Mouse (Mus musculus): ENCODE results near the gene Tmem274.

The Tmem274 gene

DNA sequence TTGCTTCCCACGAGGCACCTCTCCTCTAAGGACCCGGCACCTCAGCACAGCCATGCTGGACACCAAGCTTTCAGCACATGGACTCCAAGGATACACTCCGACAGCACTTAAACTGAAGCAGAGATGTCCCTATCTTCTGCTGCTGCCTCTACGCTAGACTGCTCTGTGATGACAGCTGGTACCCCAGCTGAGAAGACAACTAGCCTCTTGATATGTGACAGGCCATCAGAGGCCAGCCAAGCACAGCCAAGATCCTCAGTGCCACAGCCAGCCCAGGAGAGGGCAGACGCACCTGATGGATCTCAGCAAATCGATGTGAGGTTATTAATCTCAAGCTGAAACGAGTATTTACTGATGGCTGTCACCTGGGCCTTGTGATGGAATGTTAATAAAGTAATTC lies 2.1 kb upstream of the Tmem274 start:
- no peak for DNase-seq (ENCODE audit: low spot score in 2 of 2)

DNA sequence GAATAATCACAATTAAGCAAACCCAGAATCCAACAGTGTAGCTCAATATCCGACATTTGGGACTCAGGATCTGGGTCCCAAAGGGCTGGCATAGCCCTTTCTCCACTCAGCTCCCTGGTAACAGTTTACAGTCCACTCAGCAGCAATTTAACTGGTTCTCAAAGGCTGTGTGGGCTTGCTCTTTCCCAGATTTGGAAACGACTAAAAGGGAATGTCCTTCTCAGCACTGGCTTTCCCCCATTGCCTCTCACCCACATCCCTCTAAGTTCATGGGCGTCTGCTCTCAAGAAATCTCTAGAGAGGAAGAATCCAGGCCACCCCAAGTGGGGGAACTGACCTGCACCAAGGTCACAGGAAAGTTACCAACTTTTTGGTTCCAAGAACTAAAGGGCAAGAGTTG lies 7.4 kb downstream of the Tmem274 start:
- no peak for DNase-seq (ENCODE audit: low spot score in 2 of 2)

DNA sequence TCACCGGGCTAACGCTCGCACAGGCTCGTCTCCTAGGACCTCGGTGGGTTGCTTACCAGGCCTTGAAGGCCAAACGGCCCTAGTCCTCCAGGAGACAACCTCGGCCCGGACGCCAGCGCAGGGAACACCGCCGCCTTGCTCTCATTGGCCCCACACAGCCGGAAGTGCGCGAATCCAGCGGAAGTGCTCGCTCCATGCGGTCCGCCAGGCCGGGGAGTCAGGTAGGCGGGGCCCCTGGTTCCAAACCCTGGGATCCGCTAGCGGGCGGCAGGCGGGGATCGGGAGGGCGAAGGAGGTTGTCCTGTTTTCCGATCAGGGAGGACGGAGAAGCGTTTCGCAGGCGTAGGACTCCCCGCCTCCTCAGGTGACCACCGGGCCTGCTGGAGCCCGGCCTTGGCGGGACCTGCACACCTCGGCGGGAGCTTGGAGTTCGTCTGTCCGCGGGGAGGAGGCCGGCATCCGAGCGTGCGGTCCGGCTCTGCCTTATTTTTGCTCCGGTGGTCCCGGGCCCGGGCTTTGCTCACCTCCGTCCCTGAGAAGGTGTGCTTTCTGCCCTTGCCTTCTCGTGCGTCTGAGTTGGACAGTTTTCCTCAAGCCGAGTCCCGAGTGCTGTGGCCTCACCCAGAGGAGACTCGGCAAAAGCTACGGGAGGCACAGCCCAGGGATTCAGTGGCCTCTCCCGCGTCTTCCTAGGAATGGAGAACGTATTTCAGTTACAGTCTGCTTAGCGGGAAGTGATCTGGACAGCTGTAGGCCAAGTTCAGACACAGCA lies 8.1 kb downstream of the Tmem274 start, which contains the start of the genes Nmnat1 and Lzic:
TSS of gene Nmnat1 (minus strand) at position 150 of the 772 bp plus-strand sequence.
TSS of gene Lzic (plus strand) at position 177 of the 772 bp plus-strand sequence.
- peak; percentile 85 to 93 for DNase-seq (ENCODE audit: low spot score in 2 of 2)

DNA sequence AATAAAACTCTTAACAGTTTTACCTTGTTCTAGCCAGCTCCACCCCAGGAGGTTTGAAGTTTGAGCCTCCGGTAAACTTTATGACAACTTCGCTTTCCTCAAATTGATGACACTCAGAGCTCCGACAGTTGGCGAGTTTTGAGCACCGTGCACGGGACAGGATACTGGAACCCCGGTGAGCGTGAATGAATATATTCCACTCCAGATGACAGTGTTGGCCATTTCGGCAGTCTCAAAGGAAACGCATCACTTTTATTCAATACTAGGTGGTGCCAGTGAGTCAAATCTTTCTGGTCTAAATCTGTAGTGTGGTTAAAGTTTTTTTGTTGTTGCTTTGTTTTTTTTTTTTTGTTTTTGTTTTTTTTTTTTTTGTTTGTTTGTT lies 8.6 kb downstream of the Tmem274 start:
- DNase-seq (ENCODE audit: low spot score in 2 of 2) = no peak

DNA sequence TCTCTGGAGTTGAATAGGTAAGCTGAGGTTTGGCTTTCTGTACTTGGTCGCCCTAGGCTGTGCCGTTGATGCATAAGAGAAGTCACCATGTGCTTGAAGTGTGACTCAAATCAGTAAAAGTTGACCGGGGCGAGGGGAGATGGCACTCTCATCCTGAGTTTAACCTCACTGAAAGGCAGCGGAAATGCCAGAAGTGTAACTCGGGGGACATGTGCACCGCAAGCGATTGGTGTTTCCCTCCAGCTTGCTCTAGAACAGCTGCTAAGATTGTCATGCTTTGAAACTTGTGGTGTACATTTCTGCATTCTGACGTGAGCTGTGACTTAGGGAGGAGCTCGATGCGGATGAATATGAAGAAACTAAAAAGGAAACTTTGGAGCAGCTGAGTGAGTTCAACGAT lies 10.6 kb downstream of the Tmem274 start:
- no peak for DNase-seq (ENCODE audit: low spot score in 2 of 2)

DNA sequence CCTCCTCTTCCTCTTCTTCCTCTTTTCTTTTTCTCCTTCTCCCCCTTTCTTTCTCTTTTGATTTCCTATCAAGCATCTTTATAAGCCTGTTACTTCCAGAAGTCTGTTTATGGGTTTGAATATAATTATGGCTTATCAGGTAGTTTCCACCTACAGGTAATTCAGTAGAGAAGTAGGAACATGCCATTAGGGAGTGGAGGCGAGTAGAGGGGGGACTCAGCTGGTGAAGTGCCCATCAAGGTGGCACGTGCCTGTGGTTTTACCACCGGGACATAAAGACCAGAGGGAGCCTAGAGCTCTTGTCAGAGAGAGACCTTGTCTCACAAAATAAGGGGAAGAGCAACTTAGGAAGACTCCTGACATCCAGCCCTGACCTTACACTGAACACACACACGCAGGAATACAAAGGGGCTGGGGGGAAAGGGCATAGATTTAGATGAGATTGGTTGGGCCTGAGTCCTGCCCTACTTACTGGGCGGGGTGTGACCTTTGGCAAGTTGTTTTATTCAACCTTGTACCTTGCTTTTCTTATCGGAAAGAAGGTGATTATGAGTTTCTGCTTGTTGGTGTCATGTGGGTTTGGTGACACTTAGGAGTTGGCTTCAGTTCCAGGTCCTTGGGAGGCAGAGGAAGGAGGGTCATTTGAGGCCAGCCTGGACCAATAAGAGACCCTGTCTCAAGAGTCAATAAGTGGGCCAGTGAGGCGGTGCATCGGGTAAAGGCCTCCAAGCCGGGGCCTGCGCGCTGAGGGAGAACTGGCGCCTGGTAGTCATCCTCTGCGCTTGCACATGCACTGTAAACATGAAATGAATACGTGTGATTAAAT lies 12.4 kb downstream of the Tmem274 start:
- no peak for DNase-seq (ENCODE audit: low spot score in 2 of 2)

DNA sequence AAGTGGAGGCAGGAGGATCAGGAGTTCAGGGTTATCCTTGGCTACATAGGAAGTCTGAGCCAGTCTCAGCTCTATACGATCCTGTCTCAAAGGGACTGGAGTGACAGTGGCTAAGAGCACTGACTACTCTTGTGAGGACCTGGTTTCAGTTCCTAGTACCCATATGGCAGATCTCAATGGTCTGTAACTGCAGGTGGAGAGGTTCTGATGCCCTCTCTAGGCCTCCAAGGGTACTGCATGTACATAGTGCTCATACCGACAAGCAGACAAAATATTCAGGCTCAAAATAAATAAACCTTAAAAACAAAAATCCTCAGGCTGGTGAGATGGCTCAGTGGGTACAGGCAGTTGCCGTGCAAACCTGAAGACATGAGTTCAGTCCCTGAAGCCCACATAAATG lies 14.0 kb downstream of the Tmem274 start:
- DNase-seq (ENCODE audit: low spot score in 2 of 2) = no peak

DNA sequence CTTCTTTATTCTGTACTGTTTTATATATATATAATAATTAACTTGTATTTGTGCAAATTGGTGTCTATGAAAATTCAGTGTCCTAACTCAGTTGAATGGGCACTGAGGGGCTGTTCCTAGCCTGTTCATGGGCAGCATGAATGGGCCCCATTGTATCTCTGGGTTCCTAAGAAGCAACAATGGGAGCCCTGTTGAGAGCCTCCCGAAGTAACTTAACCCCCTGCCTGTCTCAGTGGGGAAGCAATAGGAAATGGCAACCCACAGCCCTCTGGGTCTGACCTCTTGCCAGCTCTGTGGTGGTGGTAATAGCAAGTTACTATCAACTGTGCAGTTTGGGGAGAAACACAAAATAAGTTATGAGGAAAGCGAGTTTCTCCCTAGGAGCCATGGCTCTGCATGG lies 19.4 kb downstream of the Tmem274 start:
- no peak for DNase-seq (ENCODE audit: low spot score in 2 of 2)

DNA sequence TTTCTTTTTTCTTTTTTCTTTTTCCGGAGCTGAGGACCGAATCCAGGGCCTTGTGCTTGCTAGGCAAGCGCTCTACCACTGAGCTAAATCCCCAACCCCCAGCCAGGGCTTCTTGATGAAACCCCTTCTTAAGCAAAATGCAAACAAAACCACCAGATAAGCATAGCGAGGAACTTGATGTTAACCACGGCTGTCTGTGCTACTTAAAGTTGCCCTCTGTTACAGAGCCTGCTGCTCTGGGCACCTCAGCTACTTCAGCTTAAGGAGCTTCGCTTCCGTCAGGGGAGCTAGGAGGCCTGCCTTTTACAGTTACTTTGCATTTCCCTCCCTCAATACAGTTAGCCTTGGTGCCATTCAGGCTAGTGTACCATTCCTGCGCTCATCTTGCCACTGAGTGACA lies 21.7 kb downstream of the Tmem274 start:
- no peak for DNase-seq (ENCODE audit: low spot score in 2 of 2)

DNA sequence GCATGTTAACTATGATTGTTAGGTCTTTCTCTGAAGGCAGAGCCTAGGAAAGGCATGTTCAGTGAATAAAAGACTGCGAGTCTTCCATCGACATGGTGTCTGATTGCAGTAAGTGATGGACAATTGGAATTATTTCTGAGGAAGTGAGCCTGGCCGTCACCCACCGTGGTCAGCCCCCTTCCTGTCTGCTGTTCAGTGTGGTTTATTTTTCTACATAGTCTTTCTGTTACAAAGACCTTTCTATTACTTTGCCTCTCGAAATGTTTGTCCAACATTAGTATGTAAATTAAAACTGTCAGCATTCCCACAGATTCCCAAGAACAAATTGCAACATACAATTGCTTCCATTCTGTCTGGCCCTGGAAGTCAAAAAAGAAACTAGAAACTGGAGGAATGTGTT lies 22.6 kb downstream of the Tmem274 start:
- no peak for DNase-seq (ENCODE audit: low spot score in 2 of 2)

DNA sequence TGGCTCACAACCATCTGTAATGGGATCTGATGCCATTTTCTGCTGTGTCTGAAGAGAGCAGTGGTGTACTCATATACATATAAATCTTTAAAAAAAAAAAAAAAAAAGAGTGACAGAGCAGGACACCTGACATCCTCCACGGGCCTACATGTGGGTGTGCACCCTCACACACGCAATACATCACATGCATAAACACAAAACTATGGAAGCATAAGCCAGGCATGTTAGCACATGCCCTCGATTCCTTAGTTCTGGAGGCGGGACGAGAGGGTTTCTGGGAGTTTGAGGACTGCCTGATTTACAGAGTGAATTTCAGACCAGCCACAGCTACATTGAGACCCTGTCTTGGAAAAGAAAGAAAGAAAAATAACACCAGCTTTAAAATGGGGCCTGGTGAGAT lies 27.2 kb downstream of the Tmem274 start:
- no peak for DNase-seq (ENCODE audit: low spot score in 2 of 2)

DNA sequence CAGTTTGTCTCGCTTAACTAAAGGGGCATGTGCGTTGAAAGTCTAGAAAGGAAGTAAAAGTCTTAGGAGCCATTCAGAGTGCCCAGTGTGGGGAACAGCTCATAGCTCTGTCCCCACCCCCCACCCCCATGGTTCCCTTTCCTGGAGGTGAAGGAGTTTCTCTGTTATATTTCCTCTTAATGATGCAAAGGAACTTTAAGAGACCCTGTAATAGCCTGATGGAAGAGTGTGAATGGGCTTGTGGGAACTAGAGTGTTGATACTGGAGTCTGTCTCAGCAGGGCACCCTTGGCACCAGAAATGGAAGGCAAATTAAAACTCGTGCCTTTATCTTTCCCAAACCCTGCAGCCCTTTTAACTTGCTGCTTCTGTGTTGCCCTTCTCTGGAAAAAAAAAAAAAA lies 27.7 kb downstream of the Tmem274 start:
- no peak for DNase-seq (ENCODE audit: low spot score in 2 of 2)

DNA sequence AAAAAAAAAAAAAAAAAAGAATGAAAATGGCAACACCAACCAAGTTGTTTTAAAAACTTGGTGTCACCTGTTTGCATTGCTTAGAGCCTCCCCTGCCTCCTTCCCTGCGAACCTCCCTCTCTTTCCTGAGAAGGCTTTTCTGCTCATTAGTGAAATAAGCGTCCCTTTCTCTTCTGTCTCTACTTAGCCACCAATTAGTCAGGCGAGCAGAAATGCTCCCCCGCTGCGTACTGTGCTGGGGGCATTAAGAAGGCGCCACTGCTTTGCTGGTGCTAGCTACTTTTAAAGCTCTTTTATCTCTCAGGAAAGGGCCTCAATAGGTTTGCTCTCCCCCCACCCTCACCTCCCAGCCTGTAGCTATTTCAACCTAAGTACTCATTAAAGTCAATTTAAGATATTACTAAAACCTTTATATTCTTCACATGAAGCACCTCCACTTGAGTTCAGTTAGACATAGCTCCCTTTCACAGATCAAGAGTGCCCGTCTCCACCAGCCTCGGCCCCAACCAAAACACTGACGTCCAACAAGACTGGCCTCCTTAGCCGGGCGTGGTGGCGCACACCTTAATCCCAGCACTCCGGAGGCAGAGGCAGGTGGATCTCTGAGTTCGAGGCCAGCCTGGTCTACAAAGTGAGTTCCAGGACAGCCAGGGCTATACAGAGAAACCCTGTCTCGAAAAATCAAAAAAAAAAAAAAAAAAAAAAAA lies 28.2 kb downstream of the Tmem274 start:
- DNase-seq (ENCODE audit: low spot score in 2 of 2) = no peak

DNA sequence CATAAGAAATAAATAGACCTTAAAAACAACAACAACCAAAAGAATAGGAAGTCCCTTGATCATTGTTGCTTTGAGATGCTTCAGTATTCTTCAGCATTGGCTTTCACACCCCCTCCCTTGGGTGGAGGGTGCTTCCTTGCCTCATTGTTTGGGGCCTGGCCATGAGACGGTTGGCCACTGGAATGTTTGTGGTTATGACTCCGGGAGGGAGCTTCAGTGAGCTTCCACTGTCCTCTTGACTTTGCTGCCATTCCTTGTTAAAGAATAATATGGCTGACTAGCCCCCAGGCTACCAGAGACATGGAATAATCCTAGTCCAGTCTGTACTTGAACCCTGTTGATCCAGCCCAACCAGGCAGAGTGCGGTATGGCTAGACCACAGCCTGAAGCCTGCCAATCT lies 29.7 kb downstream of the Tmem274 start:
- no peak for DNase-seq (ENCODE audit: low spot score in 2 of 2)

DNA sequence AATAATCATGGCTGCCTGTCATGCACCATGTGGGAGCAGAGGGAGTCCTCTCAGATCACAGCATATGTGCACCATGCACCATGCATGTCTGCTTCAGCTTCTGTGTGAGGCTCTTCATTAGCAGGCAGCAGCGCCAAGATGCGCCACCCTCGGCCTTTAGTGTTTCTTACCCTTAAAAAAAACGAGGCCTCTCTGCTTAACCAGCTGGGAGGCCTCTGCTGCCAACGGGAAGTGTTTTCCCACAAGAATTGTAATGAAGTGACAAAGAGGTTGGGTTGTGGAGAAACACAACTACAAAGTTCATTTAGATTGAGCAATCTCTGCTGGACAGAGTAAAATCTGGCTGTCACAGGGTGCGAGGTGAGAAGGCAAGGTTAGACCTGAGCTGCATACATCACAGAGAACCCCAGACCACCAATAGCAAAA lies 34.1 kb downstream of the Tmem274 start:
- DNase-seq (ENCODE audit: low spot score in 2 of 2) = no peak

DNA sequence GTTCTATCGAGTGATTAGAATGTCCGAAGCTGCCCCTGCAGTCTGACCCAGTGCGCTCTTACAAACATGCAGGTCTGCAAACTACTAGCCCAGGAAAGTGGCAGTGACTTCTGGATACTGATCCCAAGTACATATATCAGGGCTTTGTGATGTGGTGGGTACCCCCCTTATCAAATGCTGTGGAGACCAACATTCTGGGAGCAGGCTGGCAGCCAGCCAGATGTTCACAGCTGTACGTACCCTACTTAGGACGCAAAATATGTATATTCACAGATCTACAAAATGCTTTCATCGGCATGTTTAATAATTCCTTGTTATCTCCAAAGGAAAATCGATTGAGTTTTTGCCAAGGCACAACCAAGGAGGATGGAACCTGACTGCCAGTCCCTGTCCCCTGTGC lies 34.9 kb downstream of the Tmem274 start:
- DNase-seq (ENCODE audit: low spot score in 2 of 2) = no peak

DNA sequence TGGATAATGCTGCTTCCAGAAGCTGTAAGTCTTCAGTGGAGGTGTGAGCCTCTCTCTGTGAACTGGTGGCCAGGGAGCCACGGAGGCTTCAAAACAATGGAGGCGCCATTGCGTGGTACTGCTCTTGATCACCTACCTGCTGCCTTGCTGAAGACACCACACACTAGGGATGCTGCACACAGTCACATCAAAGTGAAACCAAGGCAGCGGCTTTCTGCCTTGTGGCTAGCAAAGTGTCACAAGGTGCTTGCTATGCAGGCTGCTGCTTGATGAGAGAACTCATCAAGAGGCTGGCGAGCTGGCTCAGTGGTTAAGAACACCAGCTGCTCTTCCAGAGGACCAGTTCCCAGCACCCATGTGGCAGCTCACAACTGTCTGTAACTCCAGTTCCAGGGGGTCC lies 38.5 kb downstream of the Tmem274 start:
- no peak for DNase-seq (ENCODE audit: low spot score in 2 of 2)

DNA sequence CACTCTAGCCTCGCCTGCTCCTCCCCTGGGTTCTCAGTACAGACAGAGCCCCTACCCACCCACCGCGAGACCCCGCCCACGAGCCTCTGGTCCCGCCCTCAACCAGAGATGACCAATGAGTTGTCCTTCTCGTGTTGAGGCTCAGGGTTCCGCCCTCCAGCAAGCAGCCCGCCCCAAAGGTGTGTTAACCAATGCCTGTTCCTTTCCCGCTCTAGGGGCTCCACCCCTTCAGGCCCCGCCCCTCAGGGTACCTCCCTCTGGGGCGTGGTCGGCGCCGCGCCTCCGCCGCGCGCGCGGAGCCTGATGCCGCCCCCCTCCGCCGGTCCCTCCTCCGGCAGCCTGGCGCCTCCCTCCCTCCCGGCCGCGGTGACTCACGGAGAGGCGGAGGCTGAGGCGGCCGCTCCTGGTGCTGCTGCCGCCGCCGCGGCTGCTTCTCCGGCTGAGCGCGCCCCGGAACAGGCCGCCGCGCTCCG lies 40.7 kb downstream of the Tmem274 start, which contains the start of gene Ctnnbip1:
TSS of gene Ctnnbip1 (plus strand) at position 369 of the 473 bp plus-strand sequence.
- DNase-seq (ENCODE audit: low spot score in 2 of 2) = peak; percentile 96 to 97

DNA sequence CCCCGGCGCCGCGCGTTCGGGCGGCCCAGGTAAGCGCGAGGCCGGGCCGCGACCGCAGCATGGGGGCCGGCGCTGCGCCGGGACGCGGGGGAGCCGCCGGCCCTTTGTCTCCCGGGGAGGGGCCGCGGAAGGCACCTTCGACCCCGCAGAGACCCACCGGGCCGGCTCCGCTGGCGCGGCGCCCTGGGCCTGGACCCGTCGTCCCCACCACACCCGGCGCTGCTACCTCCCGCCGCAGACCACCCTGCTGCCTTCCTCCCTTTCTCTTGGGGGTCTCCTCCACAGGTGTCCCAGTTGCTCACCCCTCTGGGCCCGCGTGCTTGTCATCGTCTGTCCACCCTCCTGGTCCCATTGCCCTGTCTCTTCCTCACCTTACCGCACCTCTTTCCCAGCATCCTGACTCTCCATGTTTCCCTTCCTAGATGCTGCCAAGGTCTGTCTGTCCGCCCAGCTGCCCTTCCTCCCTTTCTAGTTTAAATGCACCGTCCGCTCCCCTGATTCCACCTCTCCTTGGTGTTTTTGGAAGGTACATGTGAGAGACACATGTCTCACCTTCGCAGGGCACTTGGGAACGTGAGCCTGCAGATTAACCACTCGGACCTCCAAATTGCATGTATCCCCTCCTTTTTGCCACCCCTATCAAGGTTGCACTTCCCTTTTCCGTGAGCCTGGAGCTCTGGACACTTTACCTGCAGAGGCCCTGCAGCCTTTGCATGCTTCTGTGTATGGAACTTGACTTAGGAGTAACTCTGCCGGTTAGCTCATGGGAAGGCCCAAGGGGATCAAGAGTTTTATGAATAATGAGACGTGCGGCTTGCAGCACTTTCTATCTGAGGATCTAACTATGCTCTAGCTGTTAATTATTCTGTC lies 41.4 kb downstream of the Tmem274 start:
- DNase-seq (ENCODE audit: low spot score in 2 of 2) = peak in 1 of 2 experiments; percentile 18

DNA sequence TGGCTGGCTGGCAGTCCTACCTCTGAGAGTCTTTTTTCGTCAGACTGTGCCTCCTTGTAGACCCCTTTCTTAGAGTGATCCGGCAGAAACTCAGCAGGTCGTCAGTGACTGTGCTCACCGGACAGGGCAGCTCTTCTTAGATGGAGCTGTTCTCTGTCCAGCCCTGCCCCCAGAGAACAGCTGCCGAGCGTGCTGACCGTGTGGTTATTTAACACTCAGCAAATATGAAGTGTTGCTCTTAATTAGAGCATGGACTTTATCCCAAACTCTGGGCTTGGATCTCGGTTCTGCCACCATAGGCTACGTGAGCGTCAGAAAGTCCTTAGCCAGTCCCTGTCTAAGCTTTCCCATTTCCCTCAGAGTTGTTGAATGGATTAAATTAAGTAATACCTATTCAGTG lies 44.1 kb downstream of the Tmem274 start:
- DNase-seq (ENCODE audit: low spot score in 2 of 2) = no peak

DNA sequence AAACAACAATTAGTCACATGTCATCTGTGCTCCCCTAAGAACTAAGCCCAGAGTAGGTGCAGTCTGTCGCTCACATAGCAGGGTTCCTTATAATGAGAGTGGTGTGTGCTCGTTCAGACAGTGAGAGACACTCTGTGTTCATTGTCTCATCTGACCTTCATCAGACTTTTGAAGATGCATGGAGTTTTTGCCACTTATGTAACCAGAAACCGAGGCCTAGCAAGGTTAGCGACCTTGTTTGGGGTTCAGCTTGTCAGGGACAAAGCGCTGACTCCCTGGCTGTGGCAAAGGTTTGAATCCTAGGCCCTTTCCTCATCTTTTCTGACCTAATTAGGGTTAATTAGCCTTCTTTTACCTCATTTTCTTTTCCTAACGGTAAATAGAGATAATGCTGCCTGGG lies 46.8 kb downstream of the Tmem274 start:
- DNase-seq (ENCODE audit: low spot score in 2 of 2) = no peak

Measured in frontal cortex, postnatal 10 days (tissue).